Mouse (Mus musculus): ENCODE measurements around the gene Utp6.

Gene Utp6

DNA sequence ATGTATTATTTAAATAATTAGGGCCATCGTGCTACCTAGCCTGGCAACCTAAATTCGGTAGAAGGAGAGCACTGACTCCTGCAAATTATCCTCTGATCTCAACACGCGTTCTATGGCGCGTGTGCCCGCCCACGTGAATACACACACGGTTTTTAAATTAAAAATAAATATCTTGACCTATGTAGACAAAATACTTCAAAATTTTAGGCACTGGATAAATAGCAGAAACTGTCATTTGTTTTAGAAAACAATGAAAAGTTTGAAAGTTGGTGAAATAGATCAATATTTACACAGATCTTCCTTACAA lies 640 bp upstream of the Utp6 start:
- DNase-seq (ENCODE audit: low read depth, low spot score) = no peak

DNA sequence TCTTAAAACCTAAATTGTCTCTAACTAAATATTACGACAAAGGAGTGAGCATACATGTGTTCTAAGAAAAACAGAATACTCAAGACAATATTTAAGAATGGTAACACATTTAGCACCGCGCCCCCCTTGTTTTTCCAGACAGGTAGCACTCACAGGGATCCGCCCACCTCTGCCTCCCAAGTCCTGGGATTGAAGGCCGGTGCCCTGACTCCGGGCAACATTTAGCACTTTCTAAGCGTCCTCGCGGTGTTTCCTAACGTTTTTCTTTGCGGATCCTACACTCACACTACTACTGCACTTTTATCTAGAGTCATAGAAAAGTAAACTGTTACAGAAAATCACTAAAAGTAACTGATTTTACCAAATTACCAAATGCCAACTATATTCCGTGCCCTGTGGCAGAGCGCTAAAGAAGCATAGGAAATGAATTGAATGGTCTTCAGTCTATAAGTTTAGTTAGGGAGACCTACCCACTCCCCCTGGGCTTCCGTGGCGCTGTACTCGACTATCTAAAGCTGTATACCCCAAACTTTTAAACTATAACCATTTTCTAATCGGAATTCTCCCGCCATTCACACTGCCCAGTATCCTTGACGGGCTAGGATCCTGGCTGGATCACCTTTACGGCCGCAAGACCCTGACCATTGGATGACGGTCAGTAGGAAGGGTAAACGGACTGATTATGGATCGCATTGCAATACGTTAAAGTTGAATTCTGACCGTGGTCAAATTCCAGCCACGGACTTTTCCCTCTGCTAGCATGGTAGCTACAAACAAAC lies 655 bp downstream of the Utp6 start:
- DNase-seq (ENCODE audit: low read depth, low spot score) = no peak

DNA sequence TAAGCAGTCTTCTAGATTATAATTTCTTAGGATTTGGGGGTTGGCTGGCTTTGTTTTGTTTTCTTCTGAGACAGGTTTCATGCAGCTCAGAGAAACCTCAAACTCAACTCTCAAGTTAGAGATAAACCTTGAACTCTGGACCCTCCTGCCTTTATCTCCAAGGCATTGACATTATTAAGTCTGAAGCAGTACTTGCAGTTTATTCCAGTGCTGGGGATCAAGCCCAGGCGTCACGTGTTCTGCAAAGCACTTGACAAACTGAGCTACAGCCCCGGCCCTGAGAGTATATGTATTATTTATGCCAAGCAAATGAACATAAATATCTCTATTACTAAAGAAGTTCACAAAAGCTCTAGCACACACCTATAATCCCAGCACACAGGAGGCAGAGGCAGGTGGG lies 14.9 kb downstream of the Utp6 start:
- no peak for DNase-seq (ENCODE audit: low read depth, low spot score)

DNA sequence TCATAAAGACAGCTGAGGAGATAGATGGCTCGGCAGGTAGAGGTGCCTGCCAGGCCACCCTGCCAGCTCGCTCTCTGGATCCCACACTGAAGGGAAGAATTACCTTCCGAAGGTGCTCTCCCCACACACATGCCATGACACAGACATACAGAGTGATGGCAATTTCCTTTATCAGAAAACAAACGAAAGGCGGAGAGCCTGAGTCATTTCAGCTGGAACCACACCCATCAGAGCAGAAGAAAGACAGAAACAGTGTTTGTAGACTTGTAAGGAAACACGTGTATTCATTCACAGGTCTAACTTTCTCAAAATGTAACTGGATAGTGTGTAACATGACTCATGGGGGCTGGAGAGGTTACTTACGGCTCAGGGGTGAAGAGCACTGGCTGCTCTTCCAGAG lies 18.6 kb downstream of the Utp6 start:
- DNase-seq (ENCODE audit: low read depth, low spot score) = no peak

DNA sequence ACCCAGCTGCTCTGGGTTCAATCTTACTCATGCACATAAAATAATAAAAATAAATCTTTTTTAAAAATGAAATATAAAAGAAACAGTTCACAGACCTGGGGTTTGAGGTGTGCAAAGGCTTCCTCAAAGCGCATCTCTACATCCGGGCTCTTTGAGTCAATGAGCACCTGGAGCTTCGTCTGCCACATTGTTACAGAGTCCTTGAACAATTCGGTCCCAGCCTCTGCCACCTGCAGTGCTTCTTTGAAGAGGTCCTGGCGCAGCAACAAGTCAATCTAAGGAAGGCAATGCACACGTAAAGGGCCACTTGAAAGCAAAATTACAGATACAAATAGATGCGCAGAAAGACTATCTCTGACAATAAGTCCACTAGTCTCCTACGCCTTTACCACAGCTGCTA lies 19.1 kb downstream of the Utp6 start:
- DNase-seq (ENCODE audit: low read depth, low spot score) = no peak

DNA sequence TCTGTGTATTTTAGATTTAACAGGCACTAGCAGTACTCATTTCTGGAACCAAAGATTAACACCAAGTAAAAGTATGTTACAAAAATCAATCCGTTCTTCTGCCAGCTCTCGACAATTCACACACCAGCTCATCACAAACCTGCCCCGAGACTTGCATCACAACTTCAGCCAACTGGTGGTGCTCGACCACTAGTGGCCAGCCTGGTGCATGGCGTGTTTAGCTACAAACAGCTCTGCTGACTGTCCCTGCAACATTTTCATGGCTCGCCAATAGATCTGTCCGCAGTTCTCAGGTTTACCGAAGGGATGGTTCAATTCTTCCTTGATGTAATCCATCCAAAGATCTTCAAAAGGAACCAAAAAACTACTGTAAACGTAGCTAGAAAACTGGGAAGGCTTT lies 26.4 kb downstream of the Utp6 start:
- DNase-seq (ENCODE audit: low read depth, low spot score) = no peak

DNA sequence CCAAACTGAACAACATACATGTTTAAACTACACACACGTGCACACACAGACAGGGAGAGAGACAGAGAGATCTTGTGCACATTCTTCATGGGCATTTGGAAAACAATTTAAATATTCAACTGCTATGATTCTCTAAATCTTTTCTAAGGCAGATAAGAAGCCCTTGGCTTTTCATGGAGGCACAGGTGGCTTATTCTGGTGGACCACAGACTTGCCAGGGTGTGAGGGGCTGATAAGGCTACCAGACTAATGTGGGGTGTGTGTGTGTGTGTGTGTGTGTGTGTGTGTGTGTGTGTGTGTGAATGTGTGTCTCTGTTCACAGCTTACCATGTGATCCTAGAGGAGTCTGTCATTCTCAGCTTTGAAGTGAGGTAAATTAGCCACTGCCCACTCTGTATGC lies 39.4 kb downstream of the Utp6 start:
- no peak for DNase-seq (ENCODE audit: low read depth, low spot score)

DNA sequence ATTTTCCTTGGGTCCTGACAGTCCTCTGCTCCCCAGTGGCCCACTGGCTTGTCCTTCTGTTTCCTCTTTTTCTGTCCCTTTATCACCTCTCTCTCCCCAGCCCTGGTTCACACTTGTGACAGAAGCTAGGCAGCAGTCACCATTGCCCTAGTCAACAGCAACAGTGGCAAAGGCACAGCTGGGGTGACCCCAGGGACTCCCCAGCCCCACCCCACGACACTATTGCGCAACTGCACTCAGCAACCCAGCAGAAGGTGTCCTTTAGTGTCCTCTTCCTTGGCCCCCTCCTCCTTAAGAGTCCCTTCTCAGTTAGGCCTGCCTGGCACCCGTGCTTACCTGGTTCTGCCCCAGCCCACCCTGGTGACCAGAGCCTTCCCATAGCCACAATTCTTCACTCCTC lies 40.0 kb downstream of the Utp6 start:
- DNase-seq (ENCODE audit: low read depth, low spot score) = no peak

DNA sequence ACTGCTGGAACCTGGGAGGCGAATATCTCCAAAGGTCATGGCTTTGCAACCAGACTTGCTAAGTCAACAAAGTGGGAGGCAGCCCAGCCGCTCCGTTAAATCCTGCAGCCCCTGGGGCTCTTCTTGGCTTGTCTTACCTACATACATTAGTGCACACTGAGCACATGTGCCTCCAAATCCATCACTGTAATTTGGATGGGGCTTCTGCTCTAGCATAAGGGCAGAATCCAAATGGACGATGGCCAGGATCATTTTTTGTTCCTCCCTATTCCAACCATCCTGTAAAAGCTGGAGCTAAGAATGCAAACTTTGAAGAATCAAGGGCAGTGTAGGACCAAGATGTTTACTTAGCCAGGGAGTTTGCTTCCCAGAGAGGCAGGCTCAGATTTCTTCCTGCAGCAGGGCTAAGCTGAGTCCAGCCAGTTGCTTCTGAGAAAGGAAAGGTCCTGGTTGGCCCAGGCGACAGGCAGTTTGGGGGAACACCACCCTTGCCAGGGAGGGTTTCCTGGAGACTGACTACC lies 41.6 kb downstream of the Utp6 start:
- no peak for DNase-seq (ENCODE audit: low read depth, low spot score)

DNA sequence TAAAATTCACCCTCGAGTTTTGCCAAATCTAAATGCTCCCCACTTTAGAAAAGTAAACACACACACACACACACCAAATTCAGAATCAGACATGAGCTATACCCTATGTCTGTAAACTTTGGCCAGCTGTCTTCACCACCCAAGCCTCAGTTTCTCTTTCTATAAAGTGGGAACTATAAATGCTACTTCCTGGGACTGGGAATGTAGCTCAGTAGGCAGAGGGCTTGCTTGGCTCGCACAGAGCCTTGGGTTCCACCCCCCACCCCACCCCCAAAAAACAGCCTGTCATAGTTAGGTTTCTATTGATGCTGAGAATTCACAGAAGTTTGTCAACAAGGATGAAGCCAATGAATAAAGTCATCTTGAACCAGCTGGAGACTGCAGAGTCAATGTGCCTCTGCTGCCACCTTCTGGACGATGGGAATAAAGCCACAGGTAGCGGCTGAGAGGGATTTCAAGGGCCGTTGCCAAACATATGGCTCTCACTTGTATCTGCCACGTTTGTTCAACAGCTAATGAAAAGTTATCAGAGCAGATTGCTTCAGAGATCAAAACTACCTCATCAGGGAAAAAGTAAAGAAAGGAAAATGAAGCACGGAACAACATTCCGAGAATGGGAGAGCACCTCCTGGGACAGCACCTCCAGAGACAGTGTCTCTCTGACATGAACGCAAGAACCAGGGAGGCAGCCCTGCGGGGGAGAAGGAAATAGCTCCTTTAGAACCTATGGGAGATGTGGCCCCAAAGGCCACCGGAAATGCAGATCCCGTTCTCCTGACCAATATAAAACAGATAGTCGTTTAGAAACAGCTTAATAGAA lies 42.3 kb downstream of the Utp6 start:
- DNase-seq (ENCODE audit: low read depth, low spot score) = peak; percentile 91

DNA sequence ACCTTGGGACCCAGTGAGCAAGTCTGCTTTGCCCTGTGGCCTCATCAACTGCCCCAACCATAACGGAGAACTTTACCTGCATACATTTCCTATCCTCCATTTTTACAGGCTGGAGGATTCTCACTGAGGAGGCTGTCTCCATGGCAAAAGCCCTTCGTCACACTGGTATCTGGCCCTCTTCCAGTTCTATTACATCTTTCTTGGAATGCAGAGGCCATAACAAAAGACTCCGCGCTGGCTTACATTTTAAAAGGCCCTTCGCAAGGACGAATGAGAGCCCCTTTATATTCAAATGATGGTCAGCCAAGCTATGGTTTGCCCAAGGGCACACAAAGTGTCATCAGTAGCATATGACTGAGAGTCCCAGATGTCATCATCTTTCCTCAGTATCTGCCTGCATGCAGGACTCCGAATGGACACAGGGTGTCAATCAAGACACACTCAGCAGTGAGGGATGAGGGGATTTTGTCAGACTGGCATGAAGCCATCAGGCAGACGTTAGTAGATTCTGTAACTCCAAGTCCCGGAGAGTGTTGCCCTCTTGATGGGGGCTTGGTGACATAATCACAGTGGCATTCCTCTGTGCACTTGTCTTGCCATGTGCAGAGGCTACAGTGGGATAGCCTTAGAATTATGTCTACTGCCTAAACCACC lies 46.4 kb downstream of the Utp6 start:
- no peak for DNase-seq (ENCODE audit: low read depth, low spot score)

DNA sequence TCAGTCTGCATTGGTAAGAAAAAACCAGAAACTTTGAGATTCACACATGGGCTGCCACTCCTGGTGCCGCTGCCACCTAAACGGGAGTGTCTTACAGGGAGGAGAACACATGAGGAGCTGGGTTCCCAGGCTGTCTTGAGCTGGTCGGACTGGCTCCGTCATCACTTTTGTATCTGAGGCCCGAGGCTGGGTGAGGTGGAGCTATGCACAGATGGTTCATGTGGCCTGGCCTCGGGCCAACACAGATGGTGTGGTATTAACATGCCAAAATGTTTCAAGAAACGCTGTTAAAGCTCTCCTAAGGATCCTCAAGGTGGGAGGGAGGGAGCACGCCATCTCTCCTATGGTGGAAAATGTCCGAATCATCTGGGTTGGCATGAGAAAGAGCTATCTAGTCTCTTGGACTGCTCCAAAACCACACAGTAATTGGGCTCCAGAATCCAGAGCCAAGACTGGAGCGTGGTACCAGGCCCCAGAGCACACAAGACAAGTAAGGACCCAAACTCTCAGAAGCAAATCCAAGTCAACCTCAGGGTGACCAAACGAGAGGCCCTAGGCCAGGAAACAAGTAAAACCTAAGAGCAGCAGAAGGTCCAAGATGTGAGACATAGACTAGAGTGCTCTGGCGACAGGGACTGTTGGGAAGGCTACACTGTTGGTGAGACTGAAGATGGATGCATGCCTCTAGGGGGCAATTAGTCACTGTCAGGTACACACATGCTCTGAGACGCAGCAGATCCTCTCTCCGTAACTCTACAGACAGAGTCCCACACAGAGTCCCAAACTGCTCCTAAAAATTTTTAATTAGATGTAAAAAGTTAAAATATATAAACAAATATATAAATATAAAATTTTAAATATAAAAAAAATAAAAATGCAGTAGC lies 53.3 kb downstream of the Utp6 start:
- DNase-seq (ENCODE audit: low read depth, low spot score) = peak; percentile 23

DNA sequence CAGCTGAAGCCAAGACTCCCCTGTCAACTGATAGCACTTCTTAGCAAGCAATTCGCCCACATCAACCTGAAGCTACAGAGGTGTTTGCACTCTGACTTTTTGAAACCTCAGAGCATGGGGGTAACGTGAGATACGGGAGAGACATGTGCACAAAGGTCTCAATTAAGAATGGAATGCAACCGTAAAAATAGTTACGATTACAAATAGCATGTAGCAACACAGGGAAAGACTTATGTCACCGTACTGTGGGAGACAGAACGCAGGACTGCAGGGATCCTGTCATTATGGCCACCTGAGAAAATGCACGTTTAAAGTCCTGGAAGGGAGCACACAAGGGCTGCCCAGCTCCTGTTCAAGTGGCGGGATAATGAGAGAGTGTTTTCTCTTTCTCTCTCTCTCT lies 55.3 kb downstream of the Utp6 start:
- DNase-seq (ENCODE audit: low read depth, low spot score) = peak; percentile 18

DNA sequence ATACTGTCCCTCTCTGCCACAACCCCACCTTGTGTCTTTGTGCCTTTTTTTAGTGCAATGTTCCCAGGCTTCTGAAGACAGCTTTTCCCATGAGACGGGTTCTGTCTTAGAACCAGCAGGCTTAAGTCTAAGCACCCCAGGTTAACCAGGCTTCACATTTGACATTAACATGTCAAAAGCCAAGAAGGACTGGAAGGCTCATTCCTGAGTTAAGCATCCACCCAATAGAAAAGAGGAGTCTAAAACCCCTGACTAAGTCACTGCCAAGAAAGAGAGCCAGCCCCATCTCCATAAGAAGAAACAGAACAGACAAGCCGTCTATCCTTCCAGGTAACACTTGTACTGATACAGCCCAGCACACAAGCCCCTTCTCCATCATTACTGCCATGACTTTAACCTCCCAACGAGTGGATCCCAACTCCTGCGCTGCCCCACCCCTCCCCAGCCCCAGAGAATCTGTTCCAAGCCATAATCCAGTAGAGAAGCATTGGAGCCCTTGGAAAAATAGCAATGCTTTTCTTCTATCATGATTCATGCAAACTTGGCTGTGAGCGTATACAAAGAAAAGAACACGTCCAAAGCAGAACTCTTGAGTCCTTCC lies 59.2 kb downstream of the Utp6 start:
- DNase-seq (ENCODE audit: low read depth, low spot score) = no peak

DNA sequence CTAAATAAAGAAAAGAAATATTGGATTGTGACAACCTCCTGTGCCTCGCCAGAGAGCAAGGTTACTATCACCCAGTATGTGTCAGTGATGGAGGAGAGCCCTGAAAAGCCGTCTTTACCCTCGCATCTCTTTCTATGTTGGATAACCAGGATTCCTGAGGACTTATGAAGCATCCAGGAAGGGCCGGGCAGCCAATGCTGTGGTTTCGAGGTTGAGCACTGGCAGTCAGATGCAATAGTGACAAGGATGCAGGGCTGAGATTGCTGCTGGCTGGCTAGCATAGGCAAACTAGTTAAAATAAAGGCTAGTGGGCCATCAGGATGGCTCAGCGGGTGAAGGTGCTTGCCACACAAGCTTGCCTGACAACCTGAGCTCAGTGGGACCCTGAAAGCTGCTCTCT lies 61.0 kb downstream of the Utp6 start:
- no peak for DNase-seq (ENCODE audit: low read depth, low spot score)

DNA sequence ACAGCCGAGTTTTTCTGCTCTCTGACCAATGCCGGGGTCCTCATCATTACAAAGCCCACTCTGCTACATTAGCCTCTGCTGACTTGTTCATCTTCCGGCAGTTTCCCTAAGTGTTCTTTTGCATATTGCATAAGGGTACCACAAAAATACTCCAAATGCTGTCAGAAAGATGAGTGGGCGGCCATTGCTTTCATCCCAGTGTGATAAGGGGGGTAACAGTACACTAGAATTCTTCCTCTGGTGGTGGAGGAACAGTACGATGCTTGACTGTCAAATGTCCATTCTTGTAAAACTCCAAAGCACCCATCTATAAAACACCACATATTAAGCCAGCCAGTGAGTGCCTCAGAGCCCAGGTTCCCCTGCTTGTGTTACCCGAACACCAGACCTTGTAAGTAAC lies 69.9 kb downstream of the Utp6 start:
- DNase-seq (ENCODE audit: low read depth, low spot score) = no peak

DNA sequence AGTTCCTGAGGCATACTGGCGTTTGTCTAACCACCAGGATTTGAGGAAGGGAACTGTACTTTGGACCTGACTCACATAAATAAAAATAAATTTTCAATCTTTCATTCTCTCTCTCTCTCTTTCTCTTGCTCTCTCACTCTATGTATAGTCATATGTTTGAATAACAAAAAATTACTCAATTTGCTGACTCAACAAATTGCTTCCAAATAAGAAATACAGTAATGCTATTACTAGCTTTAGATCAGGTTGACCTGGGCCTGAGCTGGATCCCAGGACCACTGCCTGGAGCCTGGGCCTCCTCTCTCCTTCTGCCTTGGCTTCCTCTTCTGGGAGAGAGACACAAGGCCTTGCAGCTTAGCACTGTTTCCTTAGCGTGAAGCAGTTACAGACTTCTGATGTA lies 71.4 kb downstream of the Utp6 start:
- DNase-seq (ENCODE audit: low read depth, low spot score) = no peak

DNA sequence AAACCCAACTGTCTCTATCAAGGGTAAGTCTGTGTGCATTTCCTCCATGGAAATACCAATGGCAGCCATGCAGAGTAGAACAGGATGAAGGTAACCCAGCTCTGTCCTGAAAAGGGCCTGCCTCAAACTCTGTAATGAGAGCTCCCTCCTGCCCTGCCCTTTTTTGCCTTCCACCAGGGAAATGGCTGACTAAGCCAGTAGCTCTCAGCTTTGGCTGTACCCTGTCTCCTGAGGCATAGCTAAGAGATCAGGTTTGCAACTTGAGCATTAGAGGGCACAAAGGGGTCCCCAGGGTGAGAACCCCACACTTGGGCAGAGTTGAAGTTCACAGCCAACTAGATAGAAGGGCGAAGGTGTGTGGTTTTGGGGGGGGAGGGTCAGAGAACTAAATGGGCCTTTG lies 75.2 kb downstream of the Utp6 start:
- no peak for DNase-seq (ENCODE audit: low read depth, low spot score)

DNA sequence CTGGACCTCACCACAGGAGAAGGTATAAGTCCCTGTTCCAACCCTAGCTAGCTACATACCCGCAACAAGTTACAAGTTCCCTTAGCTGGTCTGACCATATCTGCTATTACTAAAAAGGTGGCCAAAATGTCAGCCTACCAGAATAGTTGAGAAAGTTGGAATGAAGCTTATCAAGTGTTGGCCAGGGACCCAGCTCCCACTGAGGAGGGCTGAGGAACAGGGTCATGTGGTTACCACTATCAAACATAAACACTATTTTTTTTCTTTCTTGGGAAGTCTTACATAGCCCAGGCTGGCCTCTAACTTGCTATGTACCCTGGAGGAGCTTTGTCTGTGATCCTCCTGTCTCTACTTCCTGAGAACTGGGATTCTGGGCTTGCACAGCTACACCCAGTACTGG lies 75.8 kb downstream of the Utp6 start:
- DNase-seq (ENCODE audit: low read depth, low spot score) = no peak

DNA sequence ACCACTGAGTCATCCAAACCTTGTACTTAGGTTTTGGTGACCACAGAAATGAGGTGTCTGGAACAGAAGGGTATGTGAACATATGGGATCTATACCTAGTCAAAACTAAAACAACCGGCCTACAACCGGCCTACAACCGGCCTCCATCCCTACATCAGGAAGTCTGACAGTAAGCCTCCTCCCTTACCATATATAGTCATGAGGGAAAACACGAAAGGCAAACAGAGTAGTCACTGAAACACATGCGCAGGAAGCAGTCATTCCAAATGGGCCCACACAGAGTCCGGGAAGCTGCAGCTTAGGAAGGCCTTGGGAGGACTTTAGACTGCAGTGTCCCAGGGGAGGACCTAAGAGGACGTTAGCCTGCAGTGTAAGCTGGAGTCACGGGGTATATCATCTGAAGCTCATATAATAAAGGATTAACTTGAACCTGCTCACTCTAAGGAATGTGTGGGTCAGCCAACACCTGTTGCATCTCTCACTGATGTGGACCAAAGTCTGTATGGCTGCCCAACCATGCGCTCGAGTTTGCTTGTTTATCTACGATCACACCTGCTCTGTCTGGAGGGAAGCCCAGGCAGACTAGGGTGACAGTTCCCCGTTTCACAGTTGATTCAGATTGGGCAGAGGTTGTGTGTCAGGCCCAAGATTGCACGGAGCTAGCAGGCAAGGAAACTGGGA lies 76.3 kb downstream of the Utp6 start:
- no peak for DNase-seq (ENCODE audit: low read depth, low spot score)

DNA sequence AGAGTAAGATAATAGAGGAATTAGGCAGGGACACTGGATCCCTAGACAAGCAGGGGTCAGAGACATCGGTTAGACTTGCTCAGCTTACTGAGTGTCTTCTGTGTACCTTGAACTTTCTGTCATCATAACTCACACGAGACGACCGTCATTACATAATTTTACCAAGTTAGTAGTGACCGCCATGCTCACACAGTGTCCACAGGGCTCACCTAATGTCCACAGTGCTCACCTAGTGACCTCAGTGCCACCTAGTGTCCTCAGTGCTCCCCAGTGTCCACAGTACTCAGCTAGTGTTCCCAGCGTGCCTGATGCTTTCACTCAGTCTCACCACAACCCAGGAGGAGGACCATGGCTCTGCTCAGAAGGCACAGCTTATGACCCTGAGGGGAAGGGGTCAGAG lies 77.4 kb downstream of the Utp6 start:
- no peak for DNase-seq (ENCODE audit: low read depth, low spot score)
